Mouse (Mus musculus) megakaryocyte-erythroid progenitor cell, adult 5 weeks (primary cell): ENCODE results near the gene Orai2. TPM values are rescaled to one million over a fixed set of nuclear protein-coding genes. Genes with fewer than 3 reads are reported as not detected.

ENCODE experiments used
- polyA plus RNA-seq: library from polyadenylated mRNA; stranded (reverse); fragments of >175 nt; gene quantifications from 2 replicates; pipeline ENCODE4 v1.2.3, GENCODE M21; 2012

The Orai2 gene
- polyA plus RNA-seq: 49.5 and 53.9 TPM in 2 replicates

GRCm38 (mm10) chr5:136170512-136171362, at the start of gene Orai2:
TSS of gene Orai2 (minus strand) at chr5:136170713.

GRCm38 (mm10) chr5:136198474-136199391, 28.2 kb upstream of the Orai2 start, which contains the start of gene Prkrip1:
TSS of gene Prkrip1 (minus strand) at chr5:136198963.

GRCm38 (mm10) chr5:136135571-136136291, 34.8 kb downstream of the Orai2 start, which contains the start of the genes Lrwd1 and Alkbh4:
TSS of gene Lrwd1 (minus strand) at chr5:136136074.
TSS of gene Alkbh4 (plus strand) at chr5:136136146.

GRCm38 (mm10) chr5:136115891-136116783, 54.4 kb downstream of the Orai2 start, which contains the start of gene Polr2j:
TSS of gene Polr2j (plus strand) at chr5:136116631.

Other genes with a start within 250 kb of the Orai2 start
- 122 and 135 TPM in 2 replicates for gene Ywhag, start 236.1 kb downstream of the Orai2 start, polyA plus RNA-seq
- gene Ssc4d, start 196.2 kb downstream of the Orai2 start, polyA plus RNA-seq: 0.57 and 1.4 TPM in 2 replicates
- gene Zp3, start 190.6 kb downstream of the Orai2 start, polyA plus RNA-seq: not detected in 2 replicates
- gene Dtx2, start 175.9 kb downstream of the Orai2 start, polyA plus RNA-seq: 28.3 and 32.0 TPM in 2 replicates
- not detected in 2 replicates for gene Upk3b, start 132.2 kb downstream of the Orai2 start, polyA plus RNA-seq
- gene Upk3bl, start 116.2 kb downstream of the Orai2 start, polyA plus RNA-seq: 1.6 TPM in 2 replicates
- gene Rasa4, start 86.8 kb downstream of the Orai2 start, polyA plus RNA-seq: 47.9 and 51.3 TPM in 2 replicates
- gene Polr2j, start 54.1 kb downstream of the Orai2 start, polyA plus RNA-seq: 99.5 and 120 TPM in 2 replicates
- 96.7 and 106 TPM in 2 replicates for gene Lrwd1, start 34.6 kb downstream of the Orai2 start, polyA plus RNA-seq
- gene Alkbh4, start 34.6 kb downstream of the Orai2 start, polyA plus RNA-seq: 41.8 and 45.8 TPM in 2 replicates
- 44.9 and 45.2 TPM in 2 replicates for gene Prkrip1, start 28.2 kb upstream of the Orai2 start, polyA plus RNA-seq
- gene Sh2b2, start 75.8 kb upstream of the Orai2 start, polyA plus RNA-seq: 57.3 and 114 TPM in 2 replicates